Mouse (Mus musculus) lung, postnatal 0 days (tissue): Measurements from ENCODE around the gene Zkscan5.

Source experiments
- CTCF ChIP-seq: IDR thresholded peaks from 2 replicates; pipeline ENCODE4 v1.5.1; 2016; ENCODE audit warnings: antibody characterized with exemption, mild to moderate bottlenecking
- EP300 ChIP-seq: IDR thresholded peaks from 2 replicates; pipeline ENCODE4 v1.6.1; 2016; ENCODE audit warnings: antibody characterized with exemption, mild to moderate bottlenecking, control low read depth

DNA sequence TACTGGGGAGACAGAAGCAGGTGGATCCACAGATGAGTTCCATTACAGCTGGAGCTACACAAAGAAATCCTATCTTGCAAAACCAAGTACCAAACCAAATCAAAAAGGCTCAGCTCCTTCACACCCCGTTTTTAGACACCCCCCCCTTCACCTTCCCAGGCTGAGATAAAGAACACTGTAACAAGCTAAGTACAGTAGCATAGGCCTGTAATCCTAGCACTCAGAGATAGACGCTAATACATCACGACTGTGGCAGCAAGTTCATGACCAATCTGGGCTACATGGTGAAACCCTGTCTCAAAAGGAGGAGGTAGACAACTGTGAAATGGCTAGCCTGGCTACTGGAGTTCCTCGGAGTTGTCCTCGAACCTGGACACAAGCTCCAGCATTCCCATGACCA is 14.0 kb upstream of the Zkscan5 start:
- TF ChIP-seq CTCF (no peak), EP300 (no peak)
